Mouse (Mus musculus) forebrain, embryonic 11.5 days (tissue): ENCODE measurements around the gene Prss50. TPM values are rescaled to one million over a fixed set of nuclear protein-coding genes. Genes with fewer than 3 reads are reported as not detected.

Experiments
- ATAC-seq: fragments of 200-750 bp; cut with Nextera tagmentation; replicated peaks from 2 replicates; pipeline ENCODE4 v1.8.0; 2017; ENCODE audit warnings: moderate TSS enrichment; ENCODE audit not compliant: low FRiP score
- DNase-seq: peaks from one replicate; pipeline ENCODE4 v3.0.0-alpha.2; 2017; ENCODE audit warnings: low spot score
- H3K27ac ChIP-seq: fragments of 300-500 bp; sonication (generic); 2 replicates; pipeline ENCODE4 v1.5.1; 2014; ENCODE audit warnings: low read depth, low read length
- H3K27me3 ChIP-seq: fragments of 300-500 bp; sonication (generic); 2 replicates; pipeline ENCODE4 v1.6.1; 2014; ENCODE audit warnings: mild to moderate bottlenecking, low read length, mixed read lengths; ENCODE audit not compliant: control insufficient read depth, insufficient read depth
- H3K36me3 ChIP-seq: fragments of 300-500 bp; sonication (generic); 2 replicates; pipeline ENCODE4 v1.6.1; 2014; ENCODE audit warnings: mild to moderate bottlenecking, low read length, moderate library complexity, mixed read lengths; ENCODE audit not compliant: control insufficient read depth, insufficient read depth
- H3K4me1 ChIP-seq: fragments of 300-500 bp; sonication (generic); replicated peaks from 2 replicates; pipeline ENCODE4 v1.6.1; 2014; ENCODE audit warnings: low read length, mixed read lengths; ENCODE audit not compliant: control insufficient read depth, insufficient read depth
- H3K4me2 ChIP-seq: fragments of 300-500 bp; sonication (generic); 2 replicates; pipeline ENCODE4 v1.6.1; 2014; ENCODE audit warnings: low read depth, mild to moderate bottlenecking, low read length, moderate library complexity, mixed read lengths; ENCODE audit not compliant: severe bottlenecking
- H3K4me3 ChIP-seq: fragments of 300-500 bp; sonication (generic); 2 replicates; pipeline ENCODE4 v1.5.1; 2014; ENCODE audit warnings: low read depth, low read length
- H3K9ac ChIP-seq: fragments of 300-500 bp; sonication (generic); 2 replicates; pipeline ENCODE4 v1.6.1; 2014; ENCODE audit warnings: low read length
- H3K9me3 ChIP-seq: fragments of 300-500 bp; sonication (generic); 2 replicates; pipeline ENCODE4 v1.6.1; 2016; ENCODE audit warnings: low read length, mixed read lengths; ENCODE audit not compliant: control insufficient read depth
- WGBS: fragments of 180-500 bp; shearing (Covaris S2); extraction: QIAGEN DNeasy Blood & Tissue Kit; methylation state at CpG from one replicate; pipeline ENCODE4 v1.1.7; 2014; 5-methylcytosine and 5-hydroxymethylcytosine counted together
- polyA plus RNA-seq: library from polyadenylated mRNA; unstranded; fragments of >200 nt; fragmentation: Nextera tagmentation; extraction: Ambion mirVana; gene quantifications from 2 replicates; pipeline ENCODE4 v1.2.1, GENCODE M21; 2014

Prss50 gene
- polyA plus RNA-seq, 1 experiment from 2014 or later, result 0.17 TPM

DNA sequence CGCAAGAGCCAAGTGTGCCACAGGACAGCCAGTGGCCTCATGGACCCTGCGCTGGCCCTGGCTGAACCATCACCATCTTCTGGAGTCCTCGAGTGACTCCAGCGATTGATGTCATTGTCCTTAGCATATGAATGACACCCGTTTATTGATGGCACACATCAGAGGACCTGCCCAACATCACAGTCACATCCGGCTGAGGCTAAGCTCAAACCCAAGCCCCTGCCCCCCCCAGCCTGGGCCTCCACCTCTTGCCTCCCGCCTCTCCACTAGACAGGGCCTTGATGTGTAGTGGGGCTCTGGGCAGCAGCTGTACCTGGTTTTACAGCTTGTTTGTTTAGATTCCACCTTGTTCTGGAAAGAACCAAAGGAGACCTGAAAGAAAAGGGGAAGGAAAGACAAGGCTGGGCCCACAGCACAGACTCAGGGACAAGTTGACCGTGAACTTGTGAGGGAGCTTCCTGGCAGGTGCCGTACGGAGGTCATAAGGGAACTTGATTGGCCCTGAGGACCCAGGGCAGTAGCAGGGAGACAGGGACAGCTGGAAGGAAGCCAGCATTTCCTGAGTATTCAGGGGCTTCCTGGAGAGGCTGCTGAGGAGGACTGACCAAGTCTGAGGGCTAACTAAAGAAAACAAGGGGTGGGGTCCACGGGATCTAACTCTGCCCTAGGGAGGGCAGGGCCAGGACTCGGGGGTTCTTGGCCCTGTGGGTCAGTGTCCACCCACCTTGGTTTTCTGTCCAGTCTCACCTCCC is 33.5 kb downstream of the Prss50 start:
- peaks cover under 1% of the 10 kb centered on the region; the same call in 1 of the 2 replicates for H3K4me1 ChIP-seq
- 88% methylated on average over 12 of the region's 12 CpGs for WGBS
- no peaks in the 10 kb centered on the region for H3K9me3 ChIP-seq
- ATAC-seq (no peak), DNase-seq (peak; percentile 48)
- no peaks in the 10 kb centered on the region for H3K27me3 ChIP-seq
- H3K9ac ChIP-seq, result no peak overlapping the region
- no peak overlapping the region for H3K27ac ChIP-seq
- no peaks in the 10 kb centered on the region for H3K36me3 ChIP-seq
- no peak overlapping the region for H3K4me3 ChIP-seq
- H3K4me2 ChIP-seq, result no peak overlapping the region

GRCm38 (mm10) chr9:110892552-110892951 is 34.8 kb downstream of the Prss50 start:
- H3K36me3 ChIP-seq, result no peaks in the 10 kb centered on the region
- H3K27me3 ChIP-seq, result no peaks in the 10 kb centered on the region
- ATAC-seq (no peak), DNase-seq (no peak)
- H3K4me1 ChIP-seq, result peaks cover 2% of the 10 kb centered on the region; the same call in 1 of the 2 replicates
- H3K27ac ChIP-seq, result no peak overlapping the region
- no peak overlapping the region for H3K4me3 ChIP-seq
- no peak overlapping the region for H3K4me2 ChIP-seq
- H3K9me3 ChIP-seq, result no peaks in the 10 kb centered on the region
- no peak overlapping the region for H3K9ac ChIP-seq
- WGBS, result 87% methylated on average over 3 of the region's 3 CpGs

- Histone ChIP-seq H3K4me1 (peaks cover 2% of the 10 kb centered on the region; the same call in 1 of the 2 replicates), H3K27me3 (no peaks in the 10 kb centered on the region), H3K36me3 (no peaks in the 10 kb centered on the region), H3K4me3 (no peak overlapping the region), H3K27ac (no peak overlapping the region), H3K9me3 (no peaks in the 10 kb centered on the region), H3K9ac (no peak overlapping the region), H3K4me2 (no peak overlapping the region)
- 66% methylated on average over 10 of the region's 10 CpGs for WGBS
- no peak for DNase-seq
- no peak for ATAC-seq
These were observed 35.7 kb downstream of the Prss50 start for GRCm38 (mm10) chr9:110893429-110893828.

DNA sequence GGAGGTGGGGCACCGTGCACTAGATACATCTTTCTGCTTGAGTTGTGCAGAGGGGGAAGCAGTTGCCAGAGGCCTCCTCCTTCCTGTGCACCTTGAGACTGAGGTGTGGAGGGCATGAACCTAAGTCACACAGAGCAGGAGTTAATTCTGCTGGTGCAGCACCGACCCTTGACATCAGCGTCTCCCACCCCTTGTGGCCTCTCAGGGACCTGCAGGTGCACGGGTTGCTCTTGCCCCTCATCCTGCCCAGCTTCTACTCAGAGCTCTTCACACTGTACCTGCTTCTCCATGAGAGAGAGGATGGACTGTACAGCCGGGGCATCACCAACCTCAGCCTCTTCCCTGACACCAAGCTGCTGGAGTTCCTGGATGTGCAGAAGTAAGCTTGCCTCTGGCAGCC is 37.7 kb downstream of the Prss50 start:
- Histone ChIP-seq H3K27me3 (no peaks in the 10 kb centered on the region), H3K36me3 (no peaks in the 10 kb centered on the region), H3K9ac (no peak overlapping the region), H3K4me3 (no peak overlapping the region), H3K9me3 (no peaks in the 10 kb centered on the region), H3K4me2 (no peak overlapping the region), H3K27ac (no peak overlapping the region), H3K4me1 (peaks cover 2% of the 10 kb centered on the region; the same call in 1 of the 2 replicates)
- 55% methylated on average over 5 of the region's 5 CpGs for WGBS
- no peak for ATAC-seq
- DNase-seq, result peak; percentile 46

DNA sequence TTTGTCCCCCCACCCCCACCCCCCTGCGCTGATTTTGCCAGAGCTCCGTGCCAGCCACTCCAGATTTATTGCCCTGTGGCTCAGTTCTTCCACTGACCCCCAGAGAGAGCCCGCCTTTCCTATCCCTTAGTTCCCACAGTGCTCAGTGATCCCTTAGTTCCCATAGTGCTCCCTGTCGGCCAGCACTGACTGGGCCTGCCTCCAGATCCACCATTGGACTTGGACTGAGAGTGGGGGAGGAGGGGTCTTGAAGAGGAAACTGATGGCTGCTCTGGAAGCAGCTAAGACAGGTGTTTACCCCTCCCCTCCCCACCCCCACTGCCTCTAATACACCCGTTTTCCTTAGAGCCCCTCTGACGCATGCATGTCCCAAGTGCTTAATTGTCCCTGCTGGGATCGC is 38.2 kb downstream of the Prss50 start:
- no peak for DNase-seq
- WGBS, result 18% methylated on average over 7 of the region's 7 CpGs

GRCm38 (mm10) chr9:110896595-110896994 is 38.8 kb downstream of the Prss50 start:
- 8% methylated on average over 6 of the region's 6 CpGs for WGBS
- Histone ChIP-seq H3K27ac (no peak overlapping the region), H3K9ac (no peak overlapping the region)

More for the DNA sequence above, 38.2 kb downstream of the Prss50 start:
- Histone ChIP-seq H3K4me2 (peak overlapping the region; percentile 39), H3K4me1 (peaks cover 2% of the 10 kb centered on the region; the same call in 1 of the 2 replicates), H3K9me3 (no peaks in the 10 kb centered on the region), H3K36me3 (no peaks in the 10 kb centered on the region), H3K27me3 (no peaks in the 10 kb centered on the region), H3K27ac (no peak overlapping the region), H3K4me3 (no peak overlapping the region), H3K9ac (peak overlapping the region; percentile 23; the same call in 1 of the 2 replicates)
- no peak; the same call in 1 of the 2 replicates for ATAC-seq

GRCm38 (mm10) chr9:110899451-110900008 is 41.8 kb downstream of the Prss50 start:
- Histone ChIP-seq H3K27ac (no peak overlapping the region), H3K36me3 (no peaks in the 10 kb centered on the region), H3K4me1 (peaks cover 2% of the 10 kb centered on the region; the same call in 1 of the 2 replicates), H3K4me3 (no peak overlapping the region), H3K27me3 (no peaks in the 10 kb centered on the region), H3K9ac (no peak overlapping the region), H3K4me2 (no peak overlapping the region), H3K9me3 (no peaks in the 10 kb centered on the region)
- 72% methylated on average over 10 of the region's 10 CpGs for WGBS
- ATAC-seq (no peak), DNase-seq (no peak)

More at GRCm38 (mm10) chr9:110896595-110896994, 38.8 kb downstream of the Prss50 start:
- no peaks in the 10 kb centered on the region for H3K27me3 ChIP-seq
- no peaks in the 10 kb centered on the region for H3K36me3 ChIP-seq
- peak; percentile 68 for DNase-seq
- peak; percentile 75 for ATAC-seq
- H3K4me3 ChIP-seq, result 0 out of 2 replicates have a peak overlapping the region, but pooled peaks have one; percentile 2
- H3K4me1 ChIP-seq, result peaks cover 2% of the 10 kb centered on the region; the same call in 1 of the 2 replicates
- H3K4me2 ChIP-seq, result peak overlapping the region; percentile 39
- no peaks in the 10 kb centered on the region for H3K9me3 ChIP-seq

DNA sequence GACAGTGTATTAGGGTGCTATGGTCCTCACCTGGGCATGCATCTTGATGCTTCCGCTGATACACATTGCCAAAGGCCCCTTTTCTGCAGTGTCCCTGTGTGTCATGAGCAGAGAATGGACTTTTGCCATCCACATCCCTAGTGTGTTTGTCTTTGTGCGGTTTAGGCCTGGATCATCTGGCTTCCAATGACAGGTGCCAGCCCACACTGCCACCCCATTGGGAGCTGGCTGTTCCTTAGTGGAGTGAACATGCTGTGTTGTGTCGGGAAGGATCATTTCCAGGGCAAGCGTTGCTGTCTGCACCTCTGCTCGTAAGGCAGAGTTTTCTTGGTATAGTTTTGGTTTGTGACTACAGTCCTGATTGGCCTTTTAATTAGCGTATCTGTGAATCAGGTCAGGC is 43.4 kb downstream of the Prss50 start:
- Histone ChIP-seq H3K9ac (no peak overlapping the region), H3K27me3 (no peaks in the 10 kb centered on the region), H3K4me3 (no peak overlapping the region), H3K27ac (no peak overlapping the region), H3K4me1 (peaks cover 2% of the 10 kb centered on the region; the same call in 1 of the 2 replicates), H3K36me3 (no peaks in the 10 kb centered on the region), H3K4me2 (no peak overlapping the region), H3K9me3 (no peaks in the 10 kb centered on the region)
- no peak for DNase-seq
- ATAC-seq, result no peak
- 86% methylated on average over 6 of the region's 6 CpGs for WGBS
